Mouse (Mus musculus): ENCODE data around the gene Fam24a. TPM values are rescaled to one million over a fixed set of nuclear protein-coding genes. Genes with fewer than 3 reads are reported as not detected.

Fam24a gene
- not detected in 2 replicates for polyA plus RNA-seq (2015; fragmentation: Nextera tagmentation; extraction: Ambion mirVana)

DNA sequence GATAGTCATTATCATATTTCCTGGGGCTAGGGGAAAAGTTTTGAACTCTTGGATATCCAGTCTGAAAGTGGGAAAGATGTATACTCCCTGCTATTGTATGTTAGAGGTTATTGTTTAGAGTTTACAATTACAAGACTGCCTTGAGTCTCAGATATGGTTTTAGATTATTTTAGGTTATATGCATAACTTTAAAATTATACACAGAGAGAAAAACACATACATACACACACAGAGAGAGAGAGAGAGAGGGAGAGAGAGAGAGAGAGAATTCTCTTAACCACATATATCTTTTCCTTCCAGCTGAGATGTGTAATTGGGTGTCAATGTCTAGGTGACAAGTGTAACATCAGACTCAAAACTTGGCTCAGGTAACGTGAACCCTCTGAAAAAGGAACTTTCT is at the start of gene Fam24a:
Gene Fam24a, plus strand, starts transcription at position 301 of the 400 bp plus-strand sequence.
- no peaks in the 10 kb centered on the region for H3K9me3 ChIP-seq (replicated peaks; ENCODE audit: control insufficient read depth, low read length)
- H3K9ac ChIP-seq (ENCODE audit: low read length) = no peak within 1 kb of the TSS
- 51% methylated on average over 1 of the region's 1 CpGs for WGBS
- ATAC-seq (replicated peaks; ENCODE audit: extremely low read depth, insufficient read depth, low FRiP score) = no peak
- H3K4me2 ChIP-seq (ENCODE audit: low read depth, low read length) = no peak within 1 kb of the TSS
- H3K27ac ChIP-seq (ENCODE audit: low read length) = no peak within 1 kb of the TSS
- 0 out of 2 replicates have a peak, but pooled peaks cover 3% of the 10 kb centered on the region for H3K4me1 ChIP-seq (ENCODE audit: control insufficient read depth, insufficient read depth, low read length)
- no peaks in the 10 kb centered on the region; the same call in 1 of the 2 replicates for H3K36me3 ChIP-seq (ENCODE audit: control insufficient read depth, insufficient read depth)
- no peak within 1 kb of the TSS for H3K4me3 ChIP-seq (ENCODE audit: low read length)
- H3K27me3 ChIP-seq (ENCODE audit: control insufficient read depth, insufficient read depth, low read length) = no peaks in the 10 kb centered on the region

DNA sequence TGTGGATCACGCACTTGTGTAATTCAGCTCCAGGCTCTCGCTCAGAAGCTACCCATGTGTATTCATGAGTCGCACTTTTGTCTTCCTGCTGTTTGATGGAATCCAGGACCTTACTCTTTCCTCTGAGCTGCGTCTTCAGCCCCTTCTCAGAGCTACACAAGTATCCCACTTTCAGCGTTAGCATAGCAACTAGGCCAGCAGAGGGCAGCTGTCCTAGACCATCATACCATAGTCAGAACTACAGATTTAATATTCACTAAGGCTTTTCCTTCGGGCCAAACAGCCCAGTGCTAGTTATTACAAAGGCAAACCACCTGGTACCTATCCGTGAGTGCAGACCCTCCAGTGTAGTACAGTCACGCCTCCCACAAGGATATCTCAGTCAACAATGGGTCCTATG is 36.5 kb upstream of the Fam24a start:
- Histone ChIP-seq H3K4me2 (ENCODE audit: low read depth, low read length) (no peak overlapping the region), H3K9ac (ENCODE audit: low read length) (no peak overlapping the region), H3K9me3 (replicated peaks; ENCODE audit: control insufficient read depth, low read length) (no peaks in the 10 kb centered on the region), H3K27ac (ENCODE audit: low read length) (no peak overlapping the region), H3K27me3 (ENCODE audit: control insufficient read depth, insufficient read depth, low read length) (no peaks in the 10 kb centered on the region; the same call in 1 of the 2 replicates), H3K4me1 (ENCODE audit: control insufficient read depth, insufficient read depth, low read length) (no peaks in the 10 kb centered on the region), H3K36me3 (ENCODE audit: control insufficient read depth, insufficient read depth) (no peaks in the 10 kb centered on the region), H3K4me3 (ENCODE audit: low read length) (no peak overlapping the region)
- ATAC-seq (replicated peaks; ENCODE audit: extremely low read depth, insufficient read depth, low FRiP score) = no peak
- 70% methylated on average over 8 of the region's 8 CpGs for WGBS

DNA sequence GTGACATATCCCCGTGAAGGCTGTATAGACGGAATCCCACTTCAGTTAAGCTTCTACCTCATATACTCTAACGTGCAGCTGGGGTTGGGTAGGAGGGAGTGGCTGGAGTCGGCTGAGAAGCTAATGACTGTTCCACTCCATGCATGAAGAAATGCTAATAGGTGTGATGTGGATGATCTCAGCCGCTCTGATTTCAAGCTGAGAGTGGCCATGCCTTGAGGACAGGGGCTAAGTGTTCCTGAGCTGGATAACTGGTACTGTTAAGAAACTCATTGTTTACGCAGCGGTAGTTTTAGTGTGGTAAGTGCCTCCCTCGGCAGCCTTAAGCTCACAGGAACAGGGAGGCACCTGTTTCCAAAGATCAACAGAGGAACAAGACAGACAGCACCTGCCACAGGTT is 30.3 kb upstream of the Fam24a start:
- Histone ChIP-seq H3K9me3 (replicated peaks; ENCODE audit: control insufficient read depth, low read length) (no peaks in the 10 kb centered on the region), H3K27ac (ENCODE audit: low read length) (no peak overlapping the region), H3K4me3 (ENCODE audit: low read length) (no peak overlapping the region), H3K4me1 (ENCODE audit: control insufficient read depth, insufficient read depth, low read length) (no peaks in the 10 kb centered on the region), H3K4me2 (ENCODE audit: low read depth, low read length) (no peak overlapping the region), H3K9ac (ENCODE audit: low read length) (no peak overlapping the region), H3K27me3 (ENCODE audit: control insufficient read depth, insufficient read depth, low read length) (no peaks in the 10 kb centered on the region), H3K36me3 (ENCODE audit: control insufficient read depth, insufficient read depth) (no peaks in the 10 kb centered on the region)
- WGBS = 69% methylated on average over 8 of the region's 8 CpGs
- no peak for ATAC-seq (replicated peaks; ENCODE audit: extremely low read depth, insufficient read depth, low FRiP score)

DNA sequence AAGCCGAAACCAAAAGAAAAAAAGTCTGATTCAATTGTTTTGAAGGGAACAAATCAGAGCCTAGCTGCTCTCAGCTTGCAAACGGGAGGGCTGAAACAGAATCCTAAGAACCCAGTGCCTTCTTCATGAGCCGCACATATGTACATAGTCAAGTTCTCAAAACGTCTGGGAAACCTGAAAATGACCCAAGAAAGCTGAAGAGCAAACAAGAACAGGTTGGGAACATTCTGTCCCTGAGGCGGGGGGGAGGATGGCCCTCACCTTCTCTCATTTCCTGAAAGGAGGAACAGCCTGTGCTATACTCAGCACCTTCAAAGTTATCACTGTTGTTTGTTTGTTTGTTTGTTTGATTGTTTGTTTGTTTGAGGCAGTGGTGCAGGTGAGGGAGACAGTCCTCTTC is 26.9 kb upstream of the Fam24a start:
- Histone ChIP-seq H3K4me3 (ENCODE audit: low read length) (no peak overlapping the region), H3K27me3 (ENCODE audit: control insufficient read depth, insufficient read depth, low read length) (no peaks in the 10 kb centered on the region), H3K27ac (ENCODE audit: low read length) (no peak overlapping the region), H3K36me3 (ENCODE audit: control insufficient read depth, insufficient read depth) (no peaks in the 10 kb centered on the region), H3K4me1 (ENCODE audit: control insufficient read depth, insufficient read depth, low read length) (no peaks in the 10 kb centered on the region), H3K4me2 (ENCODE audit: low read depth, low read length) (no peak overlapping the region), H3K9me3 (replicated peaks; ENCODE audit: control insufficient read depth, low read length) (no peaks in the 10 kb centered on the region), H3K9ac (ENCODE audit: low read length) (no peak overlapping the region)
- WGBS = 72% methylated on average over 5 of the region's 5 CpGs
- no peak for ATAC-seq (replicated peaks; ENCODE audit: extremely low read depth, insufficient read depth, low FRiP score)

DNA sequence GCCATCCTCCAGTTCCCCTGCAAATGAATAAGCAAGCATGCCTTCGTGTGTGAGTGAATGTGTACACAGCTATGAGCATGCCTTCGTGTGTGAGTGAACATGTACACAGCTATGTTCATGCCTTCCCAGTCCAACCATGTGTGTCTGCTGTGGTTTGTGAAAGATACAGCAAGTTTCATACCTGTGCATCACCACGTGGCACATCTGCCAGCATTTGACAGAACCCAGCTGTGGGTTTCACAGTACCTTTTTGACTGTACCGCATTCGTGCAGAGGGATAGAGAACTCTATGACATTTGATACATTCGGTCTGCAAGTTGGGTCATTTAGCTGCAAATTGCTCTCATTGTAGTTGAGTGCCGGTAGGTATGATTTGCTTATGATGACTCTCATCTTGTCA is 19.2 kb upstream of the Fam24a start:
- no peaks in the 10 kb centered on the region for H3K36me3 ChIP-seq (ENCODE audit: control insufficient read depth, insufficient read depth)
- H3K4me3 ChIP-seq (ENCODE audit: low read length) = no peak overlapping the region
- H3K27me3 ChIP-seq (ENCODE audit: control insufficient read depth, insufficient read depth, low read length) = no peaks in the 10 kb centered on the region
- no peaks in the 10 kb centered on the region for H3K9me3 ChIP-seq (replicated peaks; ENCODE audit: control insufficient read depth, low read length)
- 82% methylated on average over 7 of the region's 7 CpGs for WGBS
- no peak for ATAC-seq (replicated peaks; ENCODE audit: extremely low read depth, insufficient read depth, low FRiP score)
- H3K27ac ChIP-seq (ENCODE audit: low read length) = no peak overlapping the region
- H3K9ac ChIP-seq (ENCODE audit: low read length) = no peak overlapping the region
- H3K4me1 ChIP-seq (ENCODE audit: control insufficient read depth, insufficient read depth, low read length) = peaks cover 7% of the 10 kb centered on the region
- H3K4me2 ChIP-seq (ENCODE audit: low read depth, low read length) = no peak overlapping the region

DNA sequence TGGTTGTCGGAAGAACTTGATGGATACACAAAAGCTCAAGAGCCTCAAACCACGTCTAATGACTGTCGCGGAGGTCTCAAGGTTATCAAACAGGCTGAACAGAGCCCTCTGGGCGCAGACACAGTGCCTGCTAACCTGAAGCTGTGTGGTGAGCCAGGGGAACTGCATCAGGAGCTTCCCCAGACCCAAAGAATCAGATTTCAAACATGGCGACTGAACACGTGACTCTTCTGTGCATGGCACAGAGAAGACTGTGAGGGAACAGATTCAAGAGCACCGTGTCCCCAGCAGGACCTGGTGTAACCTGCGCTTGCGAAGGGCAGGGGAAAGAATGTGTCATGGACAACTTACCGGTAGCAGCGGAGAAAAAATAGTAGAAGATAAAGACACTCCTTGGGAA is 16.1 kb upstream of the Fam24a start:
- no peaks in the 10 kb centered on the region for H3K27me3 ChIP-seq (ENCODE audit: control insufficient read depth, insufficient read depth, low read length)
- no peak overlapping the region for H3K4me3 ChIP-seq (ENCODE audit: low read length)
- peaks cover 7% of the 10 kb centered on the region for H3K4me1 ChIP-seq (ENCODE audit: control insufficient read depth, insufficient read depth, low read length)
- H3K9ac ChIP-seq (ENCODE audit: low read length) = no peak overlapping the region
- no peaks in the 10 kb centered on the region for H3K9me3 ChIP-seq (replicated peaks; ENCODE audit: control insufficient read depth, low read length)
- H3K27ac ChIP-seq (ENCODE audit: low read length) = no peak overlapping the region
- no peak overlapping the region for H3K4me2 ChIP-seq (ENCODE audit: low read depth, low read length)
- H3K36me3 ChIP-seq (ENCODE audit: control insufficient read depth, insufficient read depth) = no peaks in the 10 kb centered on the region
- 52% methylated on average over 12 of the region's 12 CpGs for WGBS
- ATAC-seq (replicated peaks; ENCODE audit: extremely low read depth, insufficient read depth, low FRiP score) = no peak

DNA sequence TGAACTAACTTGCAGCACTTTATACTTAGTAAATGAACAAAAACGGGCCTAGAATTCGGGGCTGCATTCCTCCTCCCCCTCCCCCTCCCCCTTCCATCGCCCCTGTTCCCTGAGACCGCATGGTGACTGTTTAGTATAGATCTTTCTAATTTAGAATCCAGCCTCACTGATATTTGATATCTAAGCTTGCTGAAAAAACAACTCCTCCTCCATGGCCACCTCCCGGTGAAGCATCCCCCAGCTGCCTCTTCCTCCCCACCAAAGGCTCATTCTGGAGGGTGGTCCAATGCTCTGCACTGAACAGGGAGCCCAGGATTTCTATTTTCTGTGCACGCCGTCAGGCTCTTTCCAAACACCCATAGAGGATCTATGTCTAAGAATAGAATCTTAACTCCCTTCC is 15.3 kb upstream of the Fam24a start:
- H3K4me1 ChIP-seq (ENCODE audit: control insufficient read depth, insufficient read depth, low read length) = peaks cover 7% of the 10 kb centered on the region
- H3K9me3 ChIP-seq (replicated peaks; ENCODE audit: control insufficient read depth, low read length) = no peaks in the 10 kb centered on the region; the same call in 1 of the 2 replicates
- 39% methylated on average over 6 of the region's 7 CpGs for WGBS
- ATAC-seq (replicated peaks; ENCODE audit: extremely low read depth, insufficient read depth, low FRiP score) = no peak
- peak overlapping the region; percentile 44; the same call in 1 of the 2 replicates for H3K4me2 ChIP-seq (ENCODE audit: low read depth, low read length)
- no peak overlapping the region for H3K27ac ChIP-seq (ENCODE audit: low read length)
- H3K36me3 ChIP-seq (ENCODE audit: control insufficient read depth, insufficient read depth) = no peaks in the 10 kb centered on the region
- H3K9ac ChIP-seq (ENCODE audit: low read length) = no peak overlapping the region
- H3K27me3 ChIP-seq (ENCODE audit: control insufficient read depth, insufficient read depth, low read length) = no peaks in the 10 kb centered on the region
- H3K4me3 ChIP-seq (ENCODE audit: low read length) = no peak overlapping the region

DNA sequence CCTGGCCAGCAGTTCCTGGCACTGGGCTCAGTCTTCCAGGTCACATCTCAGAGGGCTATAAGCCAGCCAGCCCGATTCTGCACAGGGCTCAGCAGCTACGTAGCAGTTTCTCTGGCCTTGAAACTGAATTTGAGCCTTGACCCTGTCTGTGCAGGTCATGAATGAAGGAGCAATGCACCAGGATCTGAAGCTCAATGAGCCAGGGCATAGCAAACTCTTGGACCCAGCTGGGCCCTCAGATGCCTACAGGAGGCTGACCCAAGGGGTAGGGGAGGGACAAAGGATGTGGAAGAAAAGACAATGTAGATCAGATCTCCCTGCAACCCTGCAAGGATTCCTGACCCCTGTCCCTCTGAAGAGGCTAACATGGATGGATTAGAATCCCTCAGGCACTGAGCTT is 11.5 kb upstream of the Fam24a start, which contains the start of gene Cuzd1:
Gene Cuzd1, minus strand, starts transcription at position 101 of the 400 bp plus-strand sequence.
- Histone ChIP-seq H3K36me3 (ENCODE audit: control insufficient read depth, insufficient read depth) (no peaks in the 10 kb centered on the region), H3K27ac (ENCODE audit: low read length) (no peak within 1 kb of the TSS), H3K4me3 (ENCODE audit: low read length) (no peak within 1 kb of the TSS), H3K27me3 (ENCODE audit: control insufficient read depth, insufficient read depth, low read length) (no peaks in the 10 kb centered on the region), H3K4me2 (ENCODE audit: low read depth, low read length) (no peak within 1 kb of the TSS), H3K9me3 (replicated peaks; ENCODE audit: control insufficient read depth, low read length) (no peaks in the 10 kb centered on the region; the same call in 1 of the 2 replicates), H3K9ac (ENCODE audit: low read length) (no peak within 1 kb of the TSS), H3K4me1 (ENCODE audit: control insufficient read depth, insufficient read depth, low read length) (peaks cover 7% of the 10 kb centered on the region)
- no peak for ATAC-seq (replicated peaks; ENCODE audit: extremely low read depth, insufficient read depth, low FRiP score)
- 72% methylated on average over 2 of the region's 2 CpGs for WGBS

DNA sequence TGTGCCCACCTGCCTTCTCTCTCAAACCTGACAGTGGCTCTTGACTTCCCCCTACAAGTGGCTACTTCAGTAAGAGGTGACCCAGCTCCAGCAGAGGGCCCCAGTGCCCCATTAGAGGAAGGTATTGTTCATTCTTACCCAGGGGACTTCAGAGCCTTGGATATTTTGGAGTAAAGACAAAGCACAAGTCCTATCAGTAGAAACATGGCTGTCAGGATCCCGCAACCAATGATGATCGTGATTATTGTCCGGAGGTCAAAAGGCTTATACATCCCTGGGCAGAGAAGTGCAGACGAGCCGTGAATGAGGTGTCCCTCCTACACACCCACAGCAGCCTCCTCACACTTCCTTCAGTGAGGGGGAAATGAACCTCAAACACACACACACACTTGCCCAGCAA is 6.6 kb upstream of the Fam24a start:
- H3K27me3 ChIP-seq (ENCODE audit: control insufficient read depth, insufficient read depth, low read length) = no peaks in the 10 kb centered on the region
- H3K9me3 ChIP-seq (replicated peaks; ENCODE audit: control insufficient read depth, low read length) = no peaks in the 10 kb centered on the region; the same call in 1 of the 2 replicates
- no peak overlapping the region for H3K4me2 ChIP-seq (ENCODE audit: low read depth, low read length)
- no peak overlapping the region for H3K9ac ChIP-seq (ENCODE audit: low read length)
- no peak overlapping the region for H3K4me3 ChIP-seq (ENCODE audit: low read length)
- no peak for ATAC-seq (replicated peaks; ENCODE audit: extremely low read depth, insufficient read depth, low FRiP score)
- WGBS = 79% methylated on average over 5 of the region's 5 CpGs
- no peak overlapping the region for H3K27ac ChIP-seq (ENCODE audit: low read length)
- no peaks in the 10 kb centered on the region for H3K36me3 ChIP-seq (ENCODE audit: control insufficient read depth, insufficient read depth)
- 0 out of 2 replicates have a peak, but pooled peaks cover 3% of the 10 kb centered on the region for H3K4me1 ChIP-seq (ENCODE audit: control insufficient read depth, insufficient read depth, low read length)
